Mouse (Mus musculus) forebrain, embryonic 16.5 days (tissue): ENCODE measurements around the gene Tshz3. TPM values are rescaled to one million over a fixed set of nuclear protein-coding genes. Genes with fewer than 3 reads are reported as not detected.

ENCODE experiments used
- ATAC-seq: fragments of 200-750 bp; cut with Nextera tagmentation; 2 replicates; pipeline ENCODE4 v1.8.0; 2017; ENCODE audit warnings: mild to moderate bottlenecking, moderate library complexity
- H3K27ac ChIP-seq: fragments of 300-500 bp; sonication (generic); 2 replicates; pipeline ENCODE4 v1.5.1; 2014; ENCODE audit warnings: low read length, control low read depth
- H3K27me3 ChIP-seq: fragments of 300-500 bp; sonication (generic); replicated peaks from 2 replicates; pipeline ENCODE4 v1.6.1; 2014; ENCODE audit warnings: low read length; ENCODE audit not compliant: control insufficient read depth, insufficient read depth
- H3K36me3 ChIP-seq: fragments of 300-500 bp; sonication (generic); 2 replicates; pipeline ENCODE4 v1.6.1; 2014; ENCODE audit not compliant: control insufficient read depth, insufficient read depth
- H3K4me1 ChIP-seq: fragments of 300-500 bp; sonication (generic); replicated peaks from 2 replicates; pipeline ENCODE4 v1.6.1; 2014; ENCODE audit warnings: low read length; ENCODE audit not compliant: control insufficient read depth, insufficient read depth
- H3K4me2 ChIP-seq: fragments of 300-500 bp; sonication (generic); 2 replicates; pipeline ENCODE4 v1.6.1; 2014; ENCODE audit warnings: mild to moderate bottlenecking, low read length, control low read depth
- H3K4me3 ChIP-seq: fragments of 300-500 bp; sonication (generic); replicated peaks from 2 replicates; pipeline ENCODE4 v1.5.1; 2014; ENCODE audit warnings: mild to moderate bottlenecking, low read length, control low read depth
- H3K9ac ChIP-seq: fragments of 300-500 bp; sonication (generic); replicated peaks from 2 replicates; pipeline ENCODE4 v1.6.1; 2014; ENCODE audit warnings: low read depth, low read length, control low read depth
- H3K9me3 ChIP-seq: fragments of 300-500 bp; sonication (generic); 2 replicates; pipeline ENCODE4 v1.6.1; 2016; ENCODE audit warnings: low read length; ENCODE audit not compliant: control insufficient read depth
- WGBS: fragments of 180-500 bp; shearing (Covaris S2); extraction: QIAGEN DNeasy Blood & Tissue Kit; methylation state at CpG from one replicate; pipeline ENCODE4 v1.1.7; 2014; 5-methylcytosine and 5-hydroxymethylcytosine counted together
- polyA plus RNA-seq: library from polyadenylated mRNA; unstranded; fragments of >200 nt; fragmentation: Nextera tagmentation; extraction: Ambion mirVana; gene quantifications from 2 replicates; pipeline ENCODE4 v1.2.1, GENCODE M21; 2015

Gene Tshz3
- polyA plus RNA-seq, 1 experiment from 2014 or later = 38.7 TPM

- no peaks in the 10 kb centered on the region for H3K36me3 ChIP-seq
- H3K4me1 ChIP-seq = peaks cover 15% of the 10 kb centered on the region
- no peaks in the 10 kb centered on the region for H3K9me3 ChIP-seq
- no peak overlapping the region for H3K4me3 ChIP-seq
- no peak overlapping the region for H3K9ac ChIP-seq
- H3K27me3 ChIP-seq = no peaks in the 10 kb centered on the region
- H3K4me2 ChIP-seq = no peak overlapping the region
- no peak overlapping the region for H3K27ac ChIP-seq
- peak; percentile 40; the same call in 1 of the 2 replicates for ATAC-seq
- WGBS = 54% methylated on average over 9 of the region's 9 CpGs
Measured at GRCm38 (mm10) chr7:36720830-36721229, 22.9 kb downstream of the Tshz3 start.

GRCm38 (mm10) chr7:36736303-36737050, 38.6 kb downstream of the Tshz3 start:
- Histone ChIP-seq H3K4me1 (peaks cover 14% of the 10 kb centered on the region), H3K4me2 (no peak overlapping the region), H3K9ac (no peak overlapping the region), H3K27ac (no peak overlapping the region), H3K9me3 (no peaks in the 10 kb centered on the region), H3K27me3 (no peaks in the 10 kb centered on the region), H3K36me3 (no peaks in the 10 kb centered on the region), H3K4me3 (no peak overlapping the region)
- WGBS = 71% methylated on average over 14 of the region's 14 CpGs
- ATAC-seq = no peak

GRCm38 (mm10) chr7:36751480-36751879, 53.6 kb downstream of the Tshz3 start:
- no peaks in the 10 kb centered on the region for H3K36me3 ChIP-seq
- no peaks in the 10 kb centered on the region for H3K9me3 ChIP-seq
- 87% methylated on average over 2 of the region's 2 CpGs for WGBS
- no peaks in the 10 kb centered on the region for H3K4me1 ChIP-seq
- no peak overlapping the region for H3K9ac ChIP-seq
- H3K4me2 ChIP-seq = no peak overlapping the region
- H3K27me3 ChIP-seq = no peaks in the 10 kb centered on the region
- no peak for ATAC-seq
- no peak overlapping the region for H3K27ac ChIP-seq
- H3K4me3 ChIP-seq = no peak overlapping the region

- WGBS = 80% methylated on average over 8 of the region's 8 CpGs
- Histone ChIP-seq H3K36me3 (peaks cover 3% of the 10 kb centered on the region; the same call in 1 of the 2 replicates), H3K9ac (no peak overlapping the region), H3K27ac (no peak overlapping the region), H3K9me3 (no peaks in the 10 kb centered on the region), H3K4me2 (no peak overlapping the region), H3K27me3 (no peaks in the 10 kb centered on the region), H3K4me3 (no peak overlapping the region), H3K4me1 (no peaks in the 10 kb centered on the region; the same call in 1 of the 2 replicates)
- ATAC-seq = no peak
Measured at GRCm38 (mm10) chr7:36767501-36768092, 69.7 kb downstream of the Tshz3 start.

- ATAC-seq = no peak
- Histone ChIP-seq H3K27ac (0 out of 2 replicates have a peak overlapping the region, but pooled peaks have one; percentile 27), H3K4me1 (peaks cover 13% of the 10 kb centered on the region), H3K27me3 (no peaks in the 10 kb centered on the region), H3K4me2 (peak overlapping the region; percentile 27), H3K4me3 (no peak overlapping the region), H3K36me3 (peaks cover 3% of the 10 kb centered on the region; the same call in 1 of the 2 replicates), H3K9ac (no peak overlapping the region), H3K9me3 (no peaks in the 10 kb centered on the region)
- 15% methylated on average over 7 of the region's 7 CpGs for WGBS
Measured at GRCm38 (mm10) chr7:36773086-36773485, 75.2 kb downstream of the Tshz3 start.

GRCm38 (mm10) chr7:36776956-36777355, 79.0 kb downstream of the Tshz3 start:
- no peak for ATAC-seq
- Histone ChIP-seq H3K9me3 (no peaks in the 10 kb centered on the region), H3K27ac (no peak overlapping the region), H3K27me3 (no peaks in the 10 kb centered on the region), H3K4me1 (peaks cover 13% of the 10 kb centered on the region), H3K36me3 (no peaks in the 10 kb centered on the region), H3K4me2 (no peak overlapping the region), H3K9ac (no peak overlapping the region), H3K4me3 (no peak overlapping the region)
- WGBS = 78% methylated on average over 4 of the region's 4 CpGs

GRCm38 (mm10) chr7:36778456-36778855, 80.5 kb downstream of the Tshz3 start:
- ATAC-seq = no peak
- WGBS = 65% methylated on average over 11 of the region's 11 CpGs
- H3K4me3 ChIP-seq = no peak overlapping the region

GRCm38 (mm10) chr7:36784243-36784773, 86.4 kb downstream of the Tshz3 start:
- H3K4me3 ChIP-seq = no peak overlapping the region
- no peaks in the 10 kb centered on the region for H3K36me3 ChIP-seq
- H3K4me1 ChIP-seq = peaks cover 9% of the 10 kb centered on the region
- H3K4me2 ChIP-seq = no peak overlapping the region
- H3K9me3 ChIP-seq = no peaks in the 10 kb centered on the region
- H3K9ac ChIP-seq = no peak overlapping the region
- H3K27me3 ChIP-seq = no peaks in the 10 kb centered on the region
- H3K27ac ChIP-seq = no peak overlapping the region
- no peak for ATAC-seq
- 44% methylated on average over 4 of the region's 4 CpGs for WGBS

More at GRCm38 (mm10) chr7:36778456-36778855, 80.5 kb downstream of the Tshz3 start:
- Histone ChIP-seq H3K9me3 (no peaks in the 10 kb centered on the region), H3K27ac (no peak overlapping the region), H3K36me3 (no peaks in the 10 kb centered on the region), H3K4me2 (no peak overlapping the region), H3K9ac (no peak overlapping the region), H3K27me3 (no peaks in the 10 kb centered on the region), H3K4me1 (peaks cover 8% of the 10 kb centered on the region)

GRCm38 (mm10) chr7:36786713-36787421, 88.9 kb downstream of the Tshz3 start:
- peaks cover 9% of the 10 kb centered on the region for H3K4me1 ChIP-seq
- ATAC-seq = no peak
- no peak overlapping the region for H3K9ac ChIP-seq
- no peaks in the 10 kb centered on the region for H3K27me3 ChIP-seq
- H3K4me2 ChIP-seq = no peak overlapping the region
- H3K9me3 ChIP-seq = no peaks in the 10 kb centered on the region
- WGBS = 71% methylated on average over 10 of the region's 10 CpGs
- H3K27ac ChIP-seq = no peak overlapping the region
- no peaks in the 10 kb centered on the region for H3K36me3 ChIP-seq
- H3K4me3 ChIP-seq = no peak overlapping the region
